Mouse (Mus musculus) heart, postnatal 4 days (tissue): ENCODE measurements around the gene Prss53. TPM values are rescaled to one million over a fixed set of nuclear protein-coding genes. Genes with fewer than 3 reads are reported as not detected.
"Not testable (repeated sequence)": the region's sequence is repeated elsewhere in the genome, so short reads cannot be mapped to it uniquely, and the experiment has no call there.

ENCODE experiments used
- DNase-seq: peaks from one replicate; pipeline ENCODE4 v3.0.0; 2021
- total RNA-seq, 2 experiments: library from RNA; stranded (reverse); gene quantifications; 2 replicates each; pipeline ENCODE4 v1.2.3; 2021

The Prss53 gene
- total RNA-seq, 2 experiments from 2014 or later, result 0.88 to 1.1 TPM

DNA sequence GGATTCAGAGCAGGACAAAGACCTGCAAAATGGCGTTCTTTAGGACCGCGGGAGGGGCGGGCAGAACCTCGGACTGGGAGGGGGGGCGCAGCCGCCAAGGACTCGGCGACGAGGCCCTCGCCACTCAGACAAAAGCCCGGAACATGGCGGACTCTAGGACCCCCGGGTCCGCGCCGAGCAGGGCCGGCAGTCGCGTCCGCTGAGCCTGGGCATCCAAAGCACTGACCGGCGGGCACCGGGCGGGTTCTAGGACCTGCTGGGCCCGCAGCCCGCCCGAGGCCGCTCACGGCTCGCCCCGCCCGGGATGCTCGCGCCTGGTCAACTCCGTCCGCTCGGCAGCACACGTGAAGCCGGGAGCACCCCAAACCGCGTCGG, 15.2 kb downstream of the Prss53 start:
- peak; percentile 94 for DNase-seq

DNA sequence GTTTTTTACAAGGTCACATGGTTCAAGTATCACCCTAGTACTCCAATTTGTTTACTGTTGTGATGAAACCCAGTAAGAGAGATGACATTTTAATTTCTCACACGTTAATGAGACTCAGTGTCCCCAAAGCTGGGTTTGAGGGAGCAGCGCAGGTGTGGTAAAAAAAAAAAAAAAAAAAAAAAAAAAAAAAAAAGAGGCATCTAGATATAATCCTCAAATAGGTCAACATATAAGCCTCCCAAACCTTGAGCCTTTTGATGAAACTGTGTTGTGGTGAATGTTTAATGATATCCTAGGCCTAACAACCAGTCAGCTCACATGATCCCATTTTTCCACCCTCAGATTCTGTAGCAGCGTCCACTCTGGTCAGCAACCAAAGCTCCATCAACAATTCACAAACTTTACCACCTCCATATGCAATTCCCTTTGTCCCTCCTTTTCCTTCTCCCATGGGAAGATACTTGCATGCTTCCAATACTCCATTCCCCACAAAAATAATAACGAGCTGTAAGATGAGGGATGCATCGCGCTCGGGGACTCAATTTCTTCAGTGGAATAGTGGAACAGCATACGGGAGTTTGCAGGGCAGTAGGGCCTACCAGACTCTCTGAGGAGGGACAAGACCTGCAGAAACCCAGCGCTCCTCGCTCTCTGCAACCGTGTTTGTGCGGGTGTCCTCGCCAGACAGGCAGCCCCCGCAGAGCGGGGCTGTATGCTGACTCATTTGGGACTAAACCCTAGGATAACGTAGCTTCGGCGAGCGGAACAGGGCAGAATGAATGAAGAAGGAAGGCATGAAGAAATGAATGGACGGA, 15.8 kb downstream of the Prss53 start:
- no peak for DNase-seq

DNA sequence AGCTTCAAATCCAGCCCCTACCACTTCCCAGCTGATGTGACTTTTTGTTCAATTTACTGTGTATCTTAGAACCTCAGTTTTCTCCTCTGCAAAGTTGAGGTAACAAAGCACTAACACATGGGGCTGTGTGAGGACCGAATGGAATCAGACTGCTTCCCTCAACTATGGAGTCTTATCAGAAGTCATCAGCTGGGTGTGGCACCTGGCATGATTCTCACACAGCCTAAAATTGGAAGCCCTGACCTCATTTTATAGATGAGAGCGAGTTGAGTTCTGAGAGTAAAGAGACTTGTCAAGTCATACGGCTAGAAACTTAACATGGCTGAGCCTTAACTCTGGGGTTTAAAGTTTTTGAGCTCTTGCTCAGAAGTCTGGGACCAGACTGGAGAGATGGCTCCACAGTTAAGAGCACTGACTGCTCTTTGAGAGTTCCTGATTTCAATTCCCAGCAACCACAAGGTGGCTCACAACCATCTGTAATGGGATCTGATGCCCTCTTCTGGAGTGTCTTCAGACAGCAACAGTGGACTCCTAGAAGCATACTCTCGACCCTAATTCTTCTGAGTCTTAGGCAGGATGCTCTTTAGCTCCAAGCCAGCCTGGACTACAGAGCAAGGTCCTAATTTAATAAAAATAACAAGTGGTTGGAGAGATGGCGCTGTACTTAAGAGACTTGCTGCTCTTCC, 20.5 kb downstream of the Prss53 start:
- DNase-seq, result no peak

DNA sequence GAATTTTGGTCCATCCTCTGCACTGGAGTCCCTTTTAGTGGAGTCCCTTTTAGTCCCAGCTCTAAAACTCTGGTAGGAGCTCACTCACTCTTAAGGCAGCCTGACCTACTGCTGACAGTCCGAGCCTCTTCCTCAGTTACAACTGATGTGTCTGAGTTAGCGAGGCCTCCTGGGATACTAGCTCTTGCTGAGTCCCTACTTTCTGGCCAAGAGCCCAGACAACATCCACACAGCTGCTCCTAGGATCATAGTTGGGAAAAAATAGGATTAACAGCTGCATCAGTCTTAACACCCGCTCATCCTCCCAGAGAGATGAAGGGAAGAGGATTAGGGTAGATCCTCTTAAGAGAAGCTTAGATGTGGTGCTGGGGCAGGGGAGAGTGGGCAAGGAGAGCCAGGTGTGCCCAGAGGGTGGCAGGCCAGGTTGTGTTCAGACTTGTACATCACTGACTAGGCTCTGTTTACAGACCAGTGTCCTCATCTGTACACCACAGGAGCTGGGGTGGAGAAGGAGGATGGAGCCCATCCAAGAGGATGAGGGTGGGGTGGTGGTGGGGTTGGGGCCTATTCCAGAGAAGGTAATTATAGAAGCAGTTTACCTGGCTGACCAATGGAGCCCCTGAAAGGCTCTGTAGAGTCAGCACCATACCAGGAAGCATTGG, 21.5 kb downstream of the Prss53 start:
- peak; percentile 60 for DNase-seq

DNA sequence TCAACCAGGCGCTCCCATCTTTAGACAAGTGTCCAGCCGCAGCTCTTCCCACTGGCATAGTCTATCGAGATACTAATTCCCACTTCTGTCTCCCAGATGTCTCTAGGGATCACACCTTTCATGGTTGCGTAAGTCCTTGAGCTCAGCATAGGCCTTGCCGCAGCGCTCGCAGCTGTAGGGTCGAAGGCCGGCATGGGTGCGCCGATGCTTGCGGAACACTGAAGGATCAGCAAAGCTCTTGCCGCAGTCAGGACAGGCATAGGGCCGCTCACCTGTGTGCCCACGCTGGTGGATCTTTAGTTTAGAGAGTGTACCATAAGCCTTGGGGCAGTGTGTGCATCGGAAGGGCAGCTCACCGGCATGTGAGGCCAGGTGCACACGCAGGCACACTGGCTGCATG, 23.1 kb downstream of the Prss53 start:
- DNase-seq, result no peak

DNA sequence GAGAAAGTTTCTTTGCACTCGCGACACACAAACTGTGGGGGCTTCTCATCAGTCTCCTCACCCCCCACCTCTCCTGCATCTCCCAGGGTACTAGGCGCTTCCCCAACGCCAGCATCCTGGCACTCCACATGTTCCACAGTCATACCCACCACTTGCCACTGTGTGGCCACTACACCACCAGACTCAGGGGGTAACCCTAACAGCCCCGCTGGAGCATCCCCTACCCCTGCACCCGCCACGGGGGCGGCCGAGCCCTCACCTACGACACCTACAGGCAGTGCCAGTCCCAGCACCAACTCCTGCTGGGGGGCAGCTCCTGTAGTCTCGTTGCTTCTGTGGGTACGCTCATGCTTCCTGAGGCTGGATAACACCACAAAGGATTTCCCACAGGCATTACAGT, 24.3 kb downstream of the Prss53 start:
- no peak for DNase-seq

DNA sequence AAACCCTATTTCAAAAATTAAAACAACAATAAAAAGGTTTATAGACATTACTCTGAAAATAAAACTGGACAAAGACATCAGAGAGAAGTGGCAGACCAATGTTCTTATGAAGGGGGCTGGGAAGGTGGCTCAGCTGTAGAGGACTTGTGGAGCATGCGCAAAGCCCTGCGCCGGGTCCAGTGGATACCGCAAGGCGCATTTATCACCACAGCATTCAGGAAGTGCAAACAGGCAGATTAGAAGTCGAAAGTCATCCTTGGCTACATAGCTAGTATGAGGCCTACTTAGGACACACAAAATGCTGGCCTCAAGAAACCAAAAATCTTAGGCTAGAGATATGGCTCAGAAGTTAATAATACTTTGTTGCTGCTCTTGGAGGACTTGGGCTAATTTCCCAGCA, 32.5 kb downstream of the Prss53 start:
- no peak for DNase-seq

DNA sequence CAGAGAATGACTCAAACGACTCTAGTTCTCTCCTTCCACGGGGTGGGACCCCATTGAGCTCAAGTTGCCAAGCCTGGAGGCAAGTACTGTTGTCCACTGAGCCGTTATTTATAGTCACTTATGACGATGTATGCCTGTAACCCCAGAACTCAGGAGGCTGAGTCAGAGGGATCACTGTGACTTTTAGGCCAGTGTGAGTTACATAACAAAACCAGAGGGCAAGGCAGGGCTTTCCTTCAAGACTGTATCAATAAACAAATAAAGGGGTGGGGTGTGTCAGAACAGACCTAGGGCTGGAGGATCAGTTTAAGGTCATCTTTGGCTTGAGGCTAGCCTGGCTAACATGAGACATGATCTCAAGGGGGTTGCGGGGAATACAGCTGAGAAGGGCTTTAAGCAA, 39.9 kb downstream of the Prss53 start:
- no peak for DNase-seq

DNA sequence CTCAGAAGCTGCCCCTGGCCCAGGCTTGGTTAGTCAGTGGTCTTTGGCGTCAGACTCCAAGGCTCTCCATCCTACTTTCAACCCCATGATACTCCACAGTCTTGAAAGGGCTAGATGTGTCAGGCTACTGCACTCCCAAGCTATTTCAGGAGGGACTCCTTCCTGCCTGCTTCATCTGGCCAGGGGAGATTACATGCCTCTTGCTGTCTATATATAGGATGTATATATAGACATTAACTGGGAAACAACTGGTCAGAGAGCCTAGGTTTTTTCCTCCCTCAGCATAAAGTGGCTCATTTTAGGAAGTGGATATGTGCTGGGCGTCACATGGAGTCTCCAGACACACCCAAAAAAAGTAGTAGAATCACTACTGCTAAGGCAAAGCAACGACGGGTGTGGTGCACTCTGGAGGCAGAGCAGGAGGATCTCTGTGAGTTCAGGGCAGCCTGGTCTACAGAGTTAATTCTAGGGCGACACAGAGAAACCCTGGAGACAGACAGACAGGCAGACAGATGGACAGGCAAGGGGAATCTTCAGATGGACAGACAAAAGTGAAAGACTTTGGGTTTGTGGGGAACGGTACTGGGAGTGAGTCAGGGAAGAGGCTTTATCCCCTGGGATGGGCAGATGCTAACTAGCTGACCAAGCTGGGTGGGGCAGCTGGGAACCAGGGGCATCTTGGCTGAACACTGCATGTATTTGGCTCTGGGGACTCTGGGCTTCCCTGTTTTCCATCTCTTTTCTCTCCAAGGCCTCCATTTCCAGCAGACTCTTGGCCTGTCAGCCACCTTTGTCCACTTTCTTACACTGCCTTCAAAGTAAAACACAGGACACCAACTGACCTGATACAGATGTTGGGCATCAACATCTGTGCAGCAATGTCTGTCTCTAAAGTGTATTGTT, 40.5 kb downstream of the Prss53 start:
- DNase-seq, result no peak

DNA sequence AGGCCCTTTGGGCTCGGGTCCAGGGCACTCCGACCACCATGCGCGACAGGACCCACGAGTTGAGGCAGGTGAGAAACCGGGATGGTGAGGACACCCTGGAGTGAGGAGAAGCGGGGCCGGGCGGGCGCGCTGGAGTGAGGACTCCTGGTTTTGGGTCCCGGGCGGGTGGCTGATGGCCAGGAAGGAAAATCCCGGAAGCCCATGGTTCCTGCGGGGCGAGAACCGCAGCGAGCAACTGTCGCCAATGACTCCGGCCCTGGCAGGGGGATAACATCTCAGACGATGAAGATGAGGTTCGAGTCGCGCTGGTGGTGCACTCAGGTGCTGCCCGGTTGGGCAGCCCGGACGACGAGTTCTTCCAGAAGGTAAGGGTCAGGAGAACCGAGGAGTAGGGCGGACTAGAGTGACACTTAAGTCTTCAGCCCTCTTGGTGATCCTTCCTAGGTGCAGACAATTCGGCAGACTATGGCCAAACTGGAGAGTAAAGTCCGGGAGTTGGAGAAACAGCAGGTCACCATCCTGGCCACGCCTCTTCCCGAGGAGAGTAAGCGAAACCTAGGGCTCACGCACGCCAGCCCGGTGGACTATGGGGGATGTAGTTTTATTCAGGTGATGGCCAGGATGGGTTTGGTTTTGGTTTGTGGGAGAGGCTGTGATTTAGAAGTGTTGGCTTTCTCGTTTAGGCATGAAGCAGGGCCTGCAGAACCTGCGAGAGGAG, 48.6 kb downstream of the Prss53 start:
- peak; percentile 81 for DNase-seq

DNA sequence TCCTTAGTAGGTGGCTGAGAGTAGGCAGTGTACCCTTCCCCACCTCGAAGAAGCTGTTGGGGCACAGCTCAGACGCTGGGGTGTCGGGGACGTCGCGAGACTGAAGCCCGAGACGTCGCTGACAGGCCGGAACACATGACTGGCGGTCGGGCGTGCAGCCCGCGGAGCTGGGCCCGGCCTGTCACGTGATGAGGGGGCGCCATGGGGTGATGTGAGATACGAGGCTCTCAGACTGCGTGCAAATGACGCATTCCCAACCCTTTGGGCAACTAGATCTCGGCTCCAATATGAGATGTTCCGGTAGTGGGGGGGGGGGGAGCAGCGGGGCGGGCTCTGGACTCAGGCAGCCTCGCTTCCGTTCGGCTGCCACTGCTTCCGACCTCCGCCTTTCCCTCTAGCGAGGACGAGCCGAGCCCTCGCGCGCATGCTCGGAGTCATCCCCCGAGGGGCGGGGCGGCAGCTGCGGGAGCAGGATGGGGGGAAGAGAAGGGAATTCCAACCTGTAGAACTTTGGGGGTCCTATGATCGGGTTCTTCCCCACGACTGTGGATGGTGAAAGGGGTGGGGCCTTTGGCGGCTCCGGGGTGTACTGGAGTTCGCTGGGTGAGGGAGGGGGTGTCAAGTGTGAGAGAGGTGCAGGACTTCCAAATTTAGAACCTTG, 49.3 kb downstream of the Prss53 start:
- DNase-seq, result peak; percentile 95

DNA sequence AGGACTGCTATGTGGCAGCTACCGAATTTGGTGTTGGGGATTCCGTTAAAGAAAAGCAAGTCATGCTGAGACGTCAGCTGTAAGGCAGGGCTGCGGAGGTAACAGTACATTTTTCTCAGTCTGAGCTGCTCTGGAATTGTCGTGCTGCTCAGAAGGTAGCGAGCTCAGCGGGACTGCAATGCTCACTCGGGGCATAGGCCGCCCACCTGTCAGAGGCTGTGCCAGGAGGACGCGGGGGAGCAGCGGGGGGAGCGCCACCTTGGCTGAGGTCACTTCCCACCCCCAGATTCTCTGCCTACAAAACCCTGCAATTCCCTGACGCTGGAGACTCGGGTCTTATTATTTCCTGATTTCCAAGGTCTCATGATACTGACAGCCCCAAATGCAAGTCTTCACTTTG, 49.9 kb downstream of the Prss53 start:
- DNase-seq, result peak; percentile 69

DNA sequence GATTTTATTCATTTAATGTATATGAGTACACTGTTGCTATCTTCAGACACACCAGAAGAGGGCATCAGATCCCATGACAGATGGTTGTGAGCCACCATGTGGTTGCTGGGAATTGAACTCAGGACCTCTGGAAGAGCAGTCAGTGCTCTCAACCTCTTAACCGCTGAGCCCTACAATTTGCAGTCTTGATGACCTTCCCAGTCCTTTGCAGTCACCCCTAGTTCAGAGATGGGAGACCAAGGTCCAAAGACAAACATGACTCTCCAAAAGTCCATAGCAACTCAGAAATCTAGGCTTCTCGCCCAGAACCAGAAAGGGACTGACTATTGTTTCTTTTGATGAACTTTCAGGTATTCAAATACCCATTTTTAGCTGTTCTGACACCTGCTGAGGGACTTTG, 50.7 kb downstream of the Prss53 start:
- not testable (repeated sequence) for DNase-seq

DNA sequence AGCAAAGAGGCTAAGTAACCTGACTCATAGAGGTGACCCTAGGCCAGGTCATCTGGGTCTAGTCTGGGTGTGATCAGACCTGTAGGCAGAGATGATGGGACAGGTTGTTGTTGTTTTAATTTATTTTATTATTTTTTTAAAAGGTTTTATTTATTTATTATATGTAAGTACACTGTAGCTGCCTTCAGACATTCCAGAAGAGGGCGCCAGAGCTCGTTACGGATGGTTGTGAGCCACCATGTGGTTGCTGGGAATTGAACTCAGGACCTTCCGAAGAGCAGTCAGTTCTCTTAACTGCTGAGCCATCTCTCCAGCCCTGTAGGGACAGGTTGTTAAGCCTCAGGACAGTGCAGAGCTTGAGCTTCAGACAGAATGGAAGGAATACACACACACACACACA, 52.9 kb downstream of the Prss53 start:
- DNase-seq, result not testable (repeated sequence)

DNA sequence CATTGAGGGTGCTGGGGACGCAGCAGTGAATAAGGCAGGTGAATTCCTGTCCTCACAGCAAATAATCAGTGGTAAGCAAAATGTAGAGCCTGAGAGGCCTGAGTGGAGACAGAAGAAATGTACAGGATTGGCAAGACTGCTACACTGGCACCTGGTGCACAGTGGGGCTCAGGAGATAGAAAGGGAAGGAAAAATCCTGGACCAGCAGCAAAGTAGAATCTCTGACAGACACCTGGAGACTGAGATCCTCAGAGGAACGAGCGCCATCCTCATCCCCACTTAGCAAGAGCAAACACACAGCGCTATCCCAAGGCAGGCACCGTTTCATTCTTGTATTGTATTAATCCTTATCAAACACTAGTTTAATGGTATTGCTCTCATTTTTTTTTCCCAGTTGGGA, 53.3 kb downstream of the Prss53 start:
- DNase-seq, result no peak

Other genes with a start within 250 kb of the Prss53 start
- 10 to 100 TPM; 67.6 to 71.1 TPM for gene Bcl7c, start 182.0 kb downstream of the Prss53 start, total RNA-seq
- 1 to 10 TPM; 3.4 to 4.0 TPM for gene Ctf1, start 178.2 kb downstream of the Prss53 start, total RNA-seq
- not detected for gene Ctf2, start 158.8 kb downstream of the Prss53 start, total RNA-seq
- 1 to 10 TPM; 6.0 TPM for gene Fbxl19, start 146.4 kb downstream of the Prss53 start, total RNA-seq
- gene Orai3, start 121.2 kb downstream of the Prss53 start, total RNA-seq, result 10 to 100 TPM; 14.7 to 14.8 TPM
- 10 to 100 TPM; 30.8 to 32.0 TPM for gene Setd1a, start 114.3 kb downstream of the Prss53 start, total RNA-seq
- 1 to 10 TPM; 3.0 to 3.2 TPM for gene Gm49388, start 105.4 kb downstream of the Prss53 start, total RNA-seq
- 10 to 100 TPM in 1 of 2 experiments, 1 to 10 TPM in 1; 9.6 to 10.3 TPM for gene Hsd3b7, start 90.4 kb downstream of the Prss53 start, total RNA-seq
- gene Stx4a, start 66.7 kb downstream of the Prss53 start, total RNA-seq, result 10 to 100 TPM; 67.1 to 75.3 TPM
- 1 to 10 TPM in 1 of 2 experiments, under 1 TPM in 1; 0.90 to 1.2 TPM for gene Stx1b, start 66.4 kb downstream of the Prss53 start, total RNA-seq
- gene Zfp646, start 14.7 kb downstream of the Prss53 start, total RNA-seq, result 10 to 100 TPM; 24.3 to 25.2 TPM
- 1 to 10 TPM; 7.7 to 8.9 TPM for gene Zfp668, start 14.1 kb downstream of the Prss53 start, total RNA-seq
- not detected for gene Gm21974, start 4.5 kb upstream of the Prss53 start, total RNA-seq
- 10 to 100 TPM; 30.3 to 32.0 TPM for gene Vkorc1, start 4.6 kb upstream of the Prss53 start, total RNA-seq
- 100 to 1,000 TPM; 102 to 113 TPM for gene Bckdk, start 13.1 kb upstream of the Prss53 start, total RNA-seq
- 10 to 100 TPM; 13.0 to 13.9 TPM for gene Kat8, start 21.5 kb upstream of the Prss53 start, total RNA-seq
- not detected for gene Prss8, start 39.1 kb upstream of the Prss53 start, total RNA-seq
- 1 to 10 TPM; 4.0 to 4.8 TPM for gene Prss36, start 55.8 kb upstream of the Prss53 start, total RNA-seq
- 100 to 1,000 TPM; 402 to 429 TPM for gene Fus, start 76.5 kb upstream of the Prss53 start, total RNA-seq
- 10 to 100 TPM; 28.1 to 31.9 TPM for gene Pycard, start 102.9 kb upstream of the Prss53 start, total RNA-seq
- gene Trim72, start 113.0 kb upstream of the Prss53 start, total RNA-seq, result 10 to 100 TPM; 66.9 to 69.8 TPM
- gene Itgam, start 171.7 kb upstream of the Prss53 start, total RNA-seq, result 1 to 10 TPM; 1.8 to 2.5 TPM
- not detected for gene Gm49368, start 171.7 kb upstream of the Prss53 start, total RNA-seq
- gene Itgax, start 238.6 kb upstream of the Prss53 start, total RNA-seq, result under 1 TPM; 0.09 to 0.19 TPM